Mouse (Mus musculus): Measurements from ENCODE around the gene Ap5z1. TPM values are rescaled to one million over a fixed set of nuclear protein-coding genes. Genes with fewer than 3 reads are reported as not detected.

The Ap5z1 gene
- polyA plus RNA-seq, 1 experiment from 2014 or later, result 12.2 TPM

- Histone ChIP-seq H3K4me1 (ENCODE audit: control insufficient read depth, insufficient read depth, low read length) (no peaks in the 10 kb centered on the region), H3K9me3 (replicated peaks; ENCODE audit: control insufficient read depth, low read length, poor library complexity, severe bottlenecking) (no peaks in the 10 kb centered on the region), H3K36me3 (ENCODE audit: control insufficient read depth, insufficient read depth, low read length) (peaks cover 9% of the 10 kb centered on the region), H3K27ac (ENCODE audit: low read length) (no peak overlapping the region), H3K9ac (ENCODE audit: low read depth, low read length) (0 out of 2 replicates have a peak overlapping the region, but pooled peaks have one; percentile 14), H3K4me2 (ENCODE audit: low read length) (no peak overlapping the region), H3K4me3 (ENCODE audit: low read depth, low read length) (no peak overlapping the region), H3K27me3 (ENCODE audit: control insufficient read depth, insufficient read depth, low read depth, low read length) (no peaks in the 10 kb centered on the region)
- ATAC-seq, result no peak
- 62% methylated on average over 10 of the region's 10 CpGs for WGBS
Observed at GRCm38 (mm10) chr5:142473696-142474095, 10.0 kb downstream of the Ap5z1 start.

GRCm38 (mm10) chr5:142475669-142476068 is 11.9 kb downstream of the Ap5z1 start:
- WGBS, result 86% methylated on average over 7 of the region's 7 CpGs
- Histone ChIP-seq H3K27me3 (ENCODE audit: control insufficient read depth, insufficient read depth, low read depth, low read length) (no peaks in the 10 kb centered on the region), H3K4me1 (ENCODE audit: control insufficient read depth, insufficient read depth, low read length) (peaks cover 3% of the 10 kb centered on the region; the same call in 1 of the 2 replicates), H3K4me2 (ENCODE audit: low read length) (no peak overlapping the region), H3K27ac (ENCODE audit: low read length) (no peak overlapping the region), H3K9ac (ENCODE audit: low read depth, low read length) (no peak overlapping the region), H3K9me3 (replicated peaks; ENCODE audit: control insufficient read depth, low read length, poor library complexity, severe bottlenecking) (no peaks in the 10 kb centered on the region), H3K36me3 (ENCODE audit: control insufficient read depth, insufficient read depth, low read length) (peaks cover 7% of the 10 kb centered on the region), H3K4me3 (ENCODE audit: low read depth, low read length) (no peak overlapping the region)
- ATAC-seq, result no peak

GRCm38 (mm10) chr5:142477346-142477745 is 13.6 kb downstream of the Ap5z1 start:
- no peak for ATAC-seq
- no peak overlapping the region for H3K9ac ChIP-seq (ENCODE audit: low read depth, low read length)
- H3K4me1 ChIP-seq (ENCODE audit: control insufficient read depth, insufficient read depth, low read length), result peaks cover 3% of the 10 kb centered on the region; the same call in 1 of the 2 replicates
- no peak overlapping the region for H3K4me3 ChIP-seq (ENCODE audit: low read depth, low read length)
- no peak overlapping the region for H3K4me2 ChIP-seq (ENCODE audit: low read length)
- 87% methylated on average over 12 of the region's 12 CpGs for WGBS
- H3K36me3 ChIP-seq (ENCODE audit: control insufficient read depth, insufficient read depth, low read length), result peaks cover 2% of the 10 kb centered on the region
- H3K27me3 ChIP-seq (ENCODE audit: control insufficient read depth, insufficient read depth, low read depth, low read length), result no peaks in the 10 kb centered on the region
- no peaks in the 10 kb centered on the region for H3K9me3 ChIP-seq (replicated peaks; ENCODE audit: control insufficient read depth, low read length, poor library complexity, severe bottlenecking)
- no peak overlapping the region for H3K27ac ChIP-seq (ENCODE audit: low read length)

- Histone ChIP-seq H3K27ac (ENCODE audit: low read length) (no peak overlapping the region), H3K36me3 (ENCODE audit: control insufficient read depth, insufficient read depth, low read length) (no peaks in the 10 kb centered on the region), H3K4me1 (ENCODE audit: control insufficient read depth, insufficient read depth, low read length) (peaks cover 3% of the 10 kb centered on the region; the same call in 1 of the 2 replicates), H3K4me2 (ENCODE audit: low read length) (no peak overlapping the region), H3K9ac (ENCODE audit: low read depth, low read length) (no peak overlapping the region), H3K9me3 (replicated peaks; ENCODE audit: control insufficient read depth, low read length, poor library complexity, severe bottlenecking) (no peaks in the 10 kb centered on the region), H3K27me3 (ENCODE audit: control insufficient read depth, insufficient read depth, low read depth, low read length) (no peaks in the 10 kb centered on the region), H3K4me3 (ENCODE audit: low read depth, low read length) (no peak overlapping the region)
- no peak for ATAC-seq
- WGBS, result 86% methylated on average over 5 of the region's 5 CpGs
Observed at GRCm38 (mm10) chr5:142477866-142478615, 14.3 kb downstream of the Ap5z1 start.

GRCm38 (mm10) chr5:142478829-142479435 is 15.2 kb downstream of the Ap5z1 start:
- Histone ChIP-seq H3K9ac (ENCODE audit: low read depth, low read length) (no peak overlapping the region), H3K4me1 (ENCODE audit: control insufficient read depth, insufficient read depth, low read length) (peaks cover 3% of the 10 kb centered on the region; the same call in 1 of the 2 replicates), H3K9me3 (replicated peaks; ENCODE audit: control insufficient read depth, low read length, poor library complexity, severe bottlenecking) (no peaks in the 10 kb centered on the region), H3K4me2 (ENCODE audit: low read length) (peak overlapping the region; percentile 40), H3K27ac (ENCODE audit: low read length) (no peak overlapping the region), H3K36me3 (ENCODE audit: control insufficient read depth, insufficient read depth, low read length) (no peaks in the 10 kb centered on the region), H3K4me3 (ENCODE audit: low read depth, low read length) (peak overlapping the region; percentile 10; the same call in 1 of the 2 replicates), H3K27me3 (ENCODE audit: control insufficient read depth, insufficient read depth, low read depth, low read length) (no peaks in the 10 kb centered on the region)
- peak; percentile 44 for ATAC-seq
- WGBS, result 33% methylated on average over 17 of the region's 17 CpGs

GRCm38 (mm10) chr5:142482512-142482911 is 18.8 kb downstream of the Ap5z1 start:
- no peak overlapping the region for H3K9ac ChIP-seq (ENCODE audit: low read depth, low read length)
- H3K4me3 ChIP-seq (ENCODE audit: low read depth, low read length), result no peak overlapping the region
- ATAC-seq, result no peak
- no peak overlapping the region for H3K27ac ChIP-seq (ENCODE audit: low read length)
- peaks cover 3% of the 10 kb centered on the region; the same call in 1 of the 2 replicates for H3K4me1 ChIP-seq (ENCODE audit: control insufficient read depth, insufficient read depth, low read length)
- H3K27me3 ChIP-seq (ENCODE audit: control insufficient read depth, insufficient read depth, low read depth, low read length), result no peaks in the 10 kb centered on the region
- 75% methylated on average over 2 of the region's 2 CpGs for WGBS
- H3K4me2 ChIP-seq (ENCODE audit: low read length), result no peak overlapping the region
- H3K9me3 ChIP-seq (replicated peaks; ENCODE audit: control insufficient read depth, low read length, poor library complexity, severe bottlenecking), result no peaks in the 10 kb centered on the region
- no peaks in the 10 kb centered on the region for H3K36me3 ChIP-seq (ENCODE audit: control insufficient read depth, insufficient read depth, low read length)

GRCm38 (mm10) chr5:142483581-142483980 is 19.8 kb downstream of the Ap5z1 start:
- Histone ChIP-seq H3K27me3 (ENCODE audit: control insufficient read depth, insufficient read depth, low read depth, low read length) (no peaks in the 10 kb centered on the region), H3K4me3 (ENCODE audit: low read depth, low read length) (no peak overlapping the region), H3K4me2 (ENCODE audit: low read length) (no peak overlapping the region), H3K9me3 (replicated peaks; ENCODE audit: control insufficient read depth, low read length, poor library complexity, severe bottlenecking) (no peaks in the 10 kb centered on the region), H3K27ac (ENCODE audit: low read length) (no peak overlapping the region), H3K9ac (ENCODE audit: low read depth, low read length) (no peak overlapping the region), H3K36me3 (ENCODE audit: control insufficient read depth, insufficient read depth, low read length) (0 out of 2 replicates have a peak, but pooled peaks cover 3% of the 10 kb centered on the region), H3K4me1 (ENCODE audit: control insufficient read depth, insufficient read depth, low read length) (peaks cover 3% of the 10 kb centered on the region; the same call in 1 of the 2 replicates)
- WGBS, result 84% methylated on average over 5 of the region's 5 CpGs
- ATAC-seq, result no peak

- H3K4me2 ChIP-seq (ENCODE audit: low read length), result no peak overlapping the region
- 0 out of 2 replicates have a peak, but pooled peaks cover 3% of the 10 kb centered on the region for H3K36me3 ChIP-seq (ENCODE audit: control insufficient read depth, insufficient read depth, low read length)
- H3K4me1 ChIP-seq (ENCODE audit: control insufficient read depth, insufficient read depth, low read length), result no peaks in the 10 kb centered on the region
- no peak overlapping the region for H3K4me3 ChIP-seq (ENCODE audit: low read depth, low read length)
- H3K27me3 ChIP-seq (ENCODE audit: control insufficient read depth, insufficient read depth, low read depth, low read length), result no peaks in the 10 kb centered on the region
- H3K9ac ChIP-seq (ENCODE audit: low read depth, low read length), result no peak overlapping the region
- WGBS, result 75% methylated on average over 9 of the region's 9 CpGs
- ATAC-seq, result no peak
- H3K9me3 ChIP-seq (replicated peaks; ENCODE audit: control insufficient read depth, low read length, poor library complexity, severe bottlenecking), result no peaks in the 10 kb centered on the region
- no peak overlapping the region for H3K27ac ChIP-seq (ENCODE audit: low read length)
Observed at GRCm38 (mm10) chr5:142486654-142487053, 22.9 kb downstream of the Ap5z1 start.

Measured in midbrain, embryonic 16.5 days (tissue).